Mouse (Mus musculus): ENCODE measurements around the gene Usp24. TPM values are rescaled to one million over a fixed set of nuclear protein-coding genes. Genes with fewer than 3 reads are reported as not detected.

The Usp24 gene
- total RNA-seq (2021), result 10 to 100 TPM; 44.1 to 47.7 TPM
- long read RNA-seq, experiment 1, full-length matches to known transcripts, result 1 of 6 reads
- long read RNA-seq, experiment 1, partial matches to known transcripts, result 4 of 6 reads
- long read RNA-seq, experiment 1, other reads (novel, unspliced or antisense), result 1 of 6 reads
- long read RNA-seq, experiment 2, partial matches to known transcripts, result 2 of 8 reads
- long read RNA-seq, experiment 2, other reads (novel, unspliced or antisense), result 6 of 8 reads

GRCm38 (mm10) chr4:106315921-106316350 is at the start of gene Usp24:
Gene Usp24, plus strand, starts transcription at chr4:106316213.
- DNase-seq (ENCODE audit: low spot score in 2 of 2), result peak; percentile 43 to 71

GRCm38 (mm10) chr4:106276937-106277336 is 39.1 kb upstream of the Usp24 start:
- no peak for DNase-seq (ENCODE audit: low spot score in 2 of 2)

- no peak for DNase-seq (ENCODE audit: low spot score in 2 of 2)
Measured at GRCm38 (mm10) chr4:106279177-106279576, 36.8 kb upstream of the Usp24 start.

- DNase-seq (ENCODE audit: low spot score in 2 of 2), result no peak
Measured at GRCm38 (mm10) chr4:106281128-106281491, 34.9 kb upstream of the Usp24 start.

GRCm38 (mm10) chr4:106281492-106282122 is 34.4 kb upstream of the Usp24 start:
- no peak for DNase-seq (ENCODE audit: low spot score in 2 of 2)

GRCm38 (mm10) chr4:106282123-106282510 is 33.9 kb upstream of the Usp24 start:
- DNase-seq (ENCODE audit: low spot score in 2 of 2), result no peak

GRCm38 (mm10) chr4:106286958-106287743 is 28.9 kb upstream of the Usp24 start:
- DNase-seq (ENCODE audit: low spot score in 2 of 2), result no peak

GRCm38 (mm10) chr4:106290201-106290600 is 25.8 kb upstream of the Usp24 start:
- no peak for DNase-seq (ENCODE audit: low spot score in 2 of 2)

GRCm38 (mm10) chr4:106292823-106293222 is 23.2 kb upstream of the Usp24 start:
- DNase-seq (ENCODE audit: low spot score in 2 of 2), result no peak

- no peak for DNase-seq (ENCODE audit: low spot score in 2 of 2)
Measured at GRCm38 (mm10) chr4:106293378-106294090, 22.5 kb upstream of the Usp24 start.

GRCm38 (mm10) chr4:106295696-106296095 is 20.3 kb upstream of the Usp24 start:
- DNase-seq (ENCODE audit: low spot score in 2 of 2), result no peak

GRCm38 (mm10) chr4:106296412-106297086 is 19.5 kb upstream of the Usp24 start:
- no peak for DNase-seq (ENCODE audit: low spot score in 2 of 2)

GRCm38 (mm10) chr4:106301346-106301745 is 14.7 kb upstream of the Usp24 start:
- DNase-seq (ENCODE audit: low spot score in 2 of 2), result no peak

- DNase-seq (ENCODE audit: low spot score in 2 of 2), result no peak
Measured at GRCm38 (mm10) chr4:106308090-106308489, 7.9 kb upstream of the Usp24 start.

GRCm38 (mm10) chr4:106312651-106313050 is 3.4 kb upstream of the Usp24 start:
- no peak for DNase-seq (ENCODE audit: low spot score in 2 of 2)

- DNase-seq (ENCODE audit: low spot score in 2 of 2), result no peak
Measured at GRCm38 (mm10) chr4:106313070-106313469, 2.9 kb upstream of the Usp24 start.

GRCm38 (mm10) chr4:106313874-106314273 is 2.1 kb upstream of the Usp24 start:
- DNase-seq (ENCODE audit: low spot score in 2 of 2), result no peak

- no peak for DNase-seq (ENCODE audit: low spot score in 2 of 2)
Measured at GRCm38 (mm10) chr4:106314291-106314690, 1.7 kb upstream of the Usp24 start.

- DNase-seq (ENCODE audit: low spot score in 2 of 2), result peak; percentile 33 to 60
Measured at GRCm38 (mm10) chr4:106316351-106317178, 552 bp downstream of the Usp24 start.

Measured in layer of hippocampus, postnatal 14 days (tissue).